Mouse (Mus musculus): ENCODE data around the gene Kdm4b.
A peak's percentile ranks its signal among the peaks of the same experiment; 100 is the strongest.

DNA sequence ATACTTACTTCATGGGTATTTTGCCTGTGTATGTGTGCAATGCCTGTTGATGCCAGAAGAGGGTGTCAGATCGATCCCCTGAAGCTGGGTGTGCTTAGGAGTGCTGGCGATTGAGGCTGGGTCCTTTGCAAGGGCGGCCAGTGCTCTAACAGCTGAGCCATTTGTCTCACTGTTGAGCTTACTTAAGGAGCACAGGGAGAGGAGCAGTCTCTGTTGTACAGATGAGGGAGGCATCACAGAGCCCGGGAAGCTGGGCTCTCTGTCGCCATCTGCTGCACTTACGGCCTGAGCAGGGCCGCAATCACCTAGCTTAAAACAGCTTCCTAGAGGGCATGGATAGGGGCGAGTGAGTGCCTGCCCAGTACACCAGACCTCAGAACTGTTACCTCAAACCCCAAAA is 7.1 kb downstream of the Kdm4b start:
- TF ChIP-seq POLR2A (IDR thresholded peaks at IDR 0.05; ENCODE audit: borderline replicate concordance, extremely low read depth, insufficient read depth, insufficient read length, poor library complexity, severe bottlenecking) (no peak), CTCF (IDR thresholded peaks at IDR 0.05; ENCODE audit: borderline replicate concordance, extremely low read depth, insufficient read depth, insufficient read length) (peak; percentile 36; the same call in 1 of the 2 replicates)

Measured in brain, embryonic 14.5 days (tissue).